Mouse (Mus musculus): ENCODE data around the gene Plxna2. TPM values are rescaled to one million over a fixed set of nuclear protein-coding genes. Genes with fewer than 3 reads are reported as not detected.

Plxna2 gene
- polyA plus RNA-seq, 1 experiment from 2014 or later = 8.1 TPM

DNA sequence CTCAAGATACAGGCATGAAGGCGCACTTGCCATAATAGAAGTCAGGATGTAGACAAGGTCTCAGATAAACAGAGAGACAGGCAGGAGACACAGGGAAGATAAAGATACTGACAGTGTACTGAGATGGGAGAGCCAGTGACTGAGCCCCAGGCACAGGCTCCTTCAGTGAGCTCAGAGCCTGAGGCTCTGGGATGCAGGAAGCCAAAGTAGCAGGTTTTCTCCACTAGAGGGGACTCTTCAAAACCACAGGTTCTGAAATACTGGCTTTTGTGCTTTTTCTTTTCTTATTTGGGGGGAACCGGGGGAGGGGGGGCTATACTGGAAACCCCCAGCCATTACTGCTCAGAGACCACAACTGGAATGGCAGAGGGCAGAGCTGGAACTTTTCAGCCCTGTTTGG lies 6.4 kb downstream of the Plxna2 start:
- Histone ChIP-seq H3K9me3 (no peaks in the 10 kb centered on the region), H3K27ac (no peak overlapping the region), H3K4me2 (no peak overlapping the region), H3K36me3 (no peaks in the 10 kb centered on the region), H3K4me1 (peaks cover 33% of the 10 kb centered on the region), H3K9ac (no peak overlapping the region), H3K4me3 (no peak overlapping the region), H3K27me3 (0 out of 2 replicates have a peak, but pooled peaks cover 5% of the 10 kb centered on the region)
- WGBS = 51% methylated on average over 2 of the region's 2 CpGs
- ATAC-seq (ENCODE audit: insufficient number of reproducible peaks, low FRiP score, low TSS enrichment, low read depth) = no peak

GRCm38 (mm10) chr1:194624973-194625372 lies 7.0 kb downstream of the Plxna2 start:
- Histone ChIP-seq H3K9ac (no peak overlapping the region), H3K4me3 (no peak overlapping the region), H3K27me3 (0 out of 2 replicates have a peak, but pooled peaks cover 5% of the 10 kb centered on the region), H3K4me1 (peaks cover 31% of the 10 kb centered on the region), H3K27ac (no peak overlapping the region), H3K4me2 (no peak overlapping the region), H3K36me3 (no peaks in the 10 kb centered on the region), H3K9me3 (no peaks in the 10 kb centered on the region)
- no peak for ATAC-seq (ENCODE audit: insufficient number of reproducible peaks, low FRiP score, low TSS enrichment, low read depth)
- WGBS = 62% methylated on average over 4 of the region's 4 CpGs

DNA sequence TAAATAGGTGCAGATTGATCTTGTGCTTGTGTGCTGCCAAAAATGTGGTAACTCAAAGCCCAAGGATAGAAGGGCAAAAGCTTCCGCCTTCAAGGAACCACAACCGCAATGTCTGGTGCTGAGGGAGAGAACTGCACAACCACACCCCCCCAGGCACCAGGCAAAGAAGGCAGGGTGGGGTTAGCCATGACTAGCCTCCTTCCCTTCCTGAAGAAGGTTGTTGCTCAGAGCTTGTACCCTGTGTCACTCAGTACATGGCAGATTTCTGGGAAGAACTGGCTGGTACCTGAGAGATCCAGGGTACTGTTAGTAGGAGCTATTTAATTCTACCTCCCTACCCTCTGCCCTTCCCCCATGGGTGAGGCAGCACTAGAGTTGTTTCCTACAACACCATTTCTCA lies 8.1 kb downstream of the Plxna2 start:
- 59% methylated on average over 2 of the region's 2 CpGs for whole genome bisulfite sequencing
- H3K4me1 ChIP-seq = peaks cover 27% of the 10 kb centered on the region
- no peak overlapping the region for H3K4me3 ChIP-seq
- ATAC-seq (ENCODE audit: insufficient number of reproducible peaks, low FRiP score, low TSS enrichment, low read depth) = no peak
- H3K27me3 ChIP-seq = 0 out of 2 replicates have a peak, but pooled peaks cover 5% of the 10 kb centered on the region
- H3K9me3 ChIP-seq = no peaks in the 10 kb centered on the region
- H3K9ac ChIP-seq = no peak overlapping the region
- no peak overlapping the region for H3K27ac ChIP-seq
- H3K36me3 ChIP-seq = no peaks in the 10 kb centered on the region
- H3K4me2 ChIP-seq = no peak overlapping the region

DNA sequence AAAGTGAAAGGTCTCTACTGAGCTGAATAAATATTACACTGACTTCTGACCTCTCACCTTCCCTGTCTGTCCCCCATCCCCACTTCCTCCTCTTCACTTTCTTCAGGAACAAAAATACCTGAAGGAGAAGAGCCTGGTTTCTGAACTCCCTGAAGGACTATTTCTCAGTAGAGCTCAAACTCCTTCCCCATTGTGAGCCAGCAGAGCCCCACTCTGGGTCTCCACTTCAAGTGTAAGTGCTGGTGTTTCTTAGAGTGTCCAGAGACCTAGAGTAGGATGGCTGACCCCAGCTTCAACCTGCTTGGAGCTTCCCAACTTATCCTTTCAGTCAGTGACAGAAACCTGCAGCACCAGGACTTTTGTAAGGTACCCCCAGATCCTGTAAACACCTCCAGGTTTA lies 9.3 kb downstream of the Plxna2 start:
- Histone ChIP-seq H3K9me3 (no peaks in the 10 kb centered on the region), H3K9ac (no peak overlapping the region), H3K4me1 (peaks cover 23% of the 10 kb centered on the region), H3K36me3 (no peaks in the 10 kb centered on the region), H3K4me2 (no peak overlapping the region), H3K27me3 (no peaks in the 10 kb centered on the region), H3K27ac (no peak overlapping the region), H3K4me3 (no peak overlapping the region)
- no peak for ATAC-seq (ENCODE audit: insufficient number of reproducible peaks, low FRiP score, low TSS enrichment, low read depth)

GRCm38 (mm10) chr1:194629135-194629689 lies 11.2 kb downstream of the Plxna2 start:
- no peak overlapping the region for H3K4me3 ChIP-seq
- no peak overlapping the region for H3K9ac ChIP-seq
- H3K36me3 ChIP-seq = no peaks in the 10 kb centered on the region
- 60% methylated on average over 2 of the region's 2 CpGs for WGBS
- H3K27ac ChIP-seq = no peak overlapping the region
- H3K4me1 ChIP-seq = peaks cover 17% of the 10 kb centered on the region
- H3K9me3 ChIP-seq = no peaks in the 10 kb centered on the region
- ATAC-seq (ENCODE audit: insufficient number of reproducible peaks, low FRiP score, low TSS enrichment, low read depth) = no peak
- H3K27me3 ChIP-seq = no peaks in the 10 kb centered on the region
- no peak overlapping the region for H3K4me2 ChIP-seq

GRCm38 (mm10) chr1:194630498-194631056 lies 12.6 kb downstream of the Plxna2 start:
- no peak for ATAC-seq (ENCODE audit: insufficient number of reproducible peaks, low FRiP score, low TSS enrichment, low read depth)
- Histone ChIP-seq H3K4me2 (no peak overlapping the region), H3K36me3 (no peaks in the 10 kb centered on the region), H3K4me1 (peaks cover 13% of the 10 kb centered on the region; the same call in 1 of the 2 replicates), H3K27ac (no peak overlapping the region), H3K9me3 (no peaks in the 10 kb centered on the region), H3K9ac (no peak overlapping the region), H3K27me3 (no peaks in the 10 kb centered on the region), H3K4me3 (no peak overlapping the region)
- 37% methylated on average over 1 of the region's 1 CpGs for WGBS

- no peak overlapping the region for H3K9ac ChIP-seq
- H3K4me1 ChIP-seq = 0 out of 2 replicates have a peak, but pooled peaks cover 6% of the 10 kb centered on the region
- no peak overlapping the region for H3K4me3 ChIP-seq
- H3K36me3 ChIP-seq = no peaks in the 10 kb centered on the region
- WGBS = 14% methylated on average over 1 of the region's 1 CpGs
- ATAC-seq (ENCODE audit: insufficient number of reproducible peaks, low FRiP score, low TSS enrichment, low read depth) = no peak
- no peak overlapping the region for H3K27ac ChIP-seq
- no peaks in the 10 kb centered on the region for H3K9me3 ChIP-seq
- no peaks in the 10 kb centered on the region for H3K27me3 ChIP-seq
- H3K4me2 ChIP-seq = no peak overlapping the region
Measured at GRCm38 (mm10) chr1:194631574-194631973, 13.6 kb downstream of the Plxna2 start.

GRCm38 (mm10) chr1:194632029-194632428 lies 14.0 kb downstream of the Plxna2 start:
- no peaks in the 10 kb centered on the region for H3K36me3 ChIP-seq
- no peak overlapping the region for H3K9ac ChIP-seq
- ATAC-seq (ENCODE audit: insufficient number of reproducible peaks, low FRiP score, low TSS enrichment, low read depth) = no peak
- no peak overlapping the region for H3K4me2 ChIP-seq
- H3K4me1 ChIP-seq = 0 out of 2 replicates have a peak, but pooled peaks cover 6% of the 10 kb centered on the region
- 92% methylated on average over 1 of the region's 1 CpGs for WGBS
- no peaks in the 10 kb centered on the region for H3K27me3 ChIP-seq
- H3K9me3 ChIP-seq = no peaks in the 10 kb centered on the region
- no peak overlapping the region for H3K4me3 ChIP-seq
- no peak overlapping the region for H3K27ac ChIP-seq

GRCm38 (mm10) chr1:194635411-194635810 lies 17.4 kb downstream of the Plxna2 start:
- 13% methylated on average over 1 of the region's 1 CpGs for WGBS
- H3K36me3 ChIP-seq = no peaks in the 10 kb centered on the region
- H3K4me1 ChIP-seq = 0 out of 2 replicates have a peak, but pooled peaks cover 6% of the 10 kb centered on the region
- no peak overlapping the region for H3K4me2 ChIP-seq
- no peak overlapping the region for H3K9ac ChIP-seq
- ATAC-seq (ENCODE audit: insufficient number of reproducible peaks, low FRiP score, low TSS enrichment, low read depth) = no peak
- H3K9me3 ChIP-seq = no peaks in the 10 kb centered on the region
- H3K27ac ChIP-seq = no peak overlapping the region
- no peaks in the 10 kb centered on the region for H3K27me3 ChIP-seq
- no peak overlapping the region for H3K4me3 ChIP-seq

DNA sequence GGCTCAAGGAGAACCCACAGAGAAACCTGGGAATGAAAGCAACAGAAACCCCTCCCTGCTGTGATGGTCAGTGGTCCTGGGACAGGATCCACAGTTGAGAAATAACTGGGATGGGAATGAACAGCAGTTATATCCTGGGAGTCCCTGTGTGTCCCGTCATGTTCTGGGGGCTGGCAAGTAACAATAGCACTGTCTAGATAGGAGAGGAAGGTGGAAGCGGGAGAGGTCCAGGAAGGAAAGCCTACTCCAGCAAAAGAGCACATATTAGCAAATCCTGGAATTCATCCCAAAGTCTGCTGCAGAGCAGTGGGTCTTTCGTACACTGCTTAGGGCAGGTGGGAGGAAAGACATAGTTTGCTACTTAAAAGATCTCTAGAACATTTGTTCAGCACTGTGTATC lies 17.9 kb downstream of the Plxna2 start:
- no peak overlapping the region for H3K4me3 ChIP-seq
- H3K4me2 ChIP-seq = no peak overlapping the region
- 0 out of 2 replicates have a peak, but pooled peaks cover 3% of the 10 kb centered on the region for H3K4me1 ChIP-seq
- H3K9me3 ChIP-seq = no peaks in the 10 kb centered on the region
- ATAC-seq (ENCODE audit: insufficient number of reproducible peaks, low FRiP score, low TSS enrichment, low read depth) = no peak
- H3K27ac ChIP-seq = no peak overlapping the region
- H3K27me3 ChIP-seq = no peaks in the 10 kb centered on the region
- no peaks in the 10 kb centered on the region for H3K36me3 ChIP-seq
- 63% methylated on average over 3 of the region's 3 CpGs for WGBS
- H3K9ac ChIP-seq = no peak overlapping the region

- 26% methylated on average over 5 of the region's 5 CpGs for WGBS
- Histone ChIP-seq H3K4me2 (no peak overlapping the region), H3K4me1 (peaks cover 18% of the 10 kb centered on the region), H3K4me3 (no peak overlapping the region), H3K36me3 (no peaks in the 10 kb centered on the region), H3K9me3 (no peaks in the 10 kb centered on the region), H3K27ac (no peak overlapping the region), H3K27me3 (no peaks in the 10 kb centered on the region), H3K9ac (no peak overlapping the region)
- ATAC-seq (ENCODE audit: insufficient number of reproducible peaks, low FRiP score, low TSS enrichment, low read depth) = no peak
Measured at GRCm38 (mm10) chr1:194637391-194638304, 19.6 kb downstream of the Plxna2 start.
